Mouse (Mus musculus) heart, embryonic 12.5 days (tissue): Measurements from ENCODE around the gene Exo5. TPM values are rescaled to one million over a fixed set of nuclear protein-coding genes. Genes with fewer than 3 reads are reported as not detected.
A peak's percentile ranks its signal among the peaks of the same experiment; 100 is the strongest.

ENCODE experiments used
- ATAC-seq: fragments of 200-750 bp; cut with Nextera tagmentation; 2 replicates; pipeline ENCODE4 v1.8.0; 2017; ENCODE audit warnings: moderate TSS enrichment, moderate library complexity; ENCODE audit not compliant: insufficient number of reproducible peaks, low FRiP score
- H3K27ac ChIP-seq: fragments of 300-500 bp; sonication (generic); 2 replicates; pipeline ENCODE4 v1.5.1; 2016; ENCODE audit warnings: mild to moderate bottlenecking, moderate library complexity; ENCODE audit not compliant: poor library complexity, severe bottlenecking
- H3K27me3 ChIP-seq: fragments of 300-500 bp; sonication (generic); replicated peaks from 2 replicates; pipeline ENCODE4 v1.6.1; 2016; ENCODE audit warnings: mild to moderate bottlenecking, moderate library complexity
- H3K36me3 ChIP-seq: fragments of 300-500 bp; sonication (generic); 2 replicates; pipeline ENCODE4 v1.6.1; 2016; ENCODE audit warnings: mild to moderate bottlenecking, moderate library complexity
- H3K4me1 ChIP-seq: fragments of 300-500 bp; sonication (generic); replicated peaks from 2 replicates; pipeline ENCODE4 v1.6.1; 2016; ENCODE audit warnings: mild to moderate bottlenecking
- H3K4me2 ChIP-seq: fragments of 300-500 bp; sonication (generic); 2 replicates; pipeline ENCODE4 v1.6.1; 2016; ENCODE audit warnings: mild to moderate bottlenecking, moderate library complexity
- H3K4me3 ChIP-seq: fragments of 300-500 bp; sonication (generic); 2 replicates; pipeline ENCODE4 v1.5.1; 2016; ENCODE audit warnings: mild to moderate bottlenecking
- H3K9ac ChIP-seq: fragments of 300-500 bp; sonication (generic); 2 replicates; pipeline ENCODE4 v1.6.1; 2016; ENCODE audit warnings: mild to moderate bottlenecking, moderate library complexity
- H3K9me3 ChIP-seq: fragments of 300-500 bp; sonication (generic); replicated peaks from 2 replicates; pipeline ENCODE4 v1.6.1; 2016; ENCODE audit warnings: mild to moderate bottlenecking, moderate library complexity
- WGBS: fragments of 180-500 bp; shearing (Covaris S2); methylation state at CpG from one replicate; pipeline ENCODE4 v1.1.7; 2016; 5-methylcytosine and 5-hydroxymethylcytosine counted together
- polyA plus RNA-seq: library from polyadenylated mRNA; unstranded; fragments of >200 nt; fragmentation: Nextera tagmentation; extraction: Ambion mirVana; gene quantifications from 2 replicates; pipeline ENCODE4 v1.2.1, GENCODE M21; 2016

Exo5 gene
- polyA plus RNA-seq, 1 experiment from 2014 or later: 11.9 TPM

DNA sequence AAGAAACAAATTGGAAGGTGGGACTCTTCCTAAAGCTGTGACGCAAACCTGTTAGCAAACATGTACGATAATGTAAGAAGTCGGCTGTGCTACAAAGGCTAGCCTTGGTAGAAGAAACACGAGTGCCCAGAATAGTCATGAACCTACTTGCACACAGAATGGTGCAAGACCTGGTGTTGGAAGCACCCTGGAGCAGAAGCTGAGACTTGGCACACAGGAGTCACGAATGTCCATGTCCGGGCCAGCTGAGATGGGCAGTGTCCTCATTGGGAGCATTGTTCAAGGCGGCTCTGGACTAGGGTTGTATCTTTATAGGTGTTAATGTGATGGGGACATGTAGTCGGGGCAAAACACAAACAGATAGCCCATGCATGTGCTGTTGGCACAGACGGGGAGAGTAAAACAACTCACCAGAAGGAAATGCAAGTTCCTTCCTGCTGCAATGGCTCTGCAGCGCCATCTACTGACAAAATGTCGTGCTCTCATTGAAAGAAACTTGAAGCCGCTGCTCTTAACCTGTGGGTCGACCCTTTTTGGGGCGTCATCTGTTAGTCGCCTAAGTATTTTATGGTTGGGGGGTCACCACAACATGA, 15.2 kb downstream of the Exo5 start:
- no peak for ATAC-seq
- H3K4me1 ChIP-seq: no peaks in the 10 kb centered on the region
- H3K27me3 ChIP-seq: no peaks in the 10 kb centered on the region
- no peaks in the 10 kb centered on the region for H3K9me3 ChIP-seq
- no peak overlapping the region for H3K9ac ChIP-seq
- H3K4me2 ChIP-seq: 0 out of 2 replicates have a peak overlapping the region, but pooled peaks have one; percentile 16
- no peak overlapping the region for H3K4me3 ChIP-seq
- no peaks in the 10 kb centered on the region for H3K36me3 ChIP-seq
- no peak overlapping the region for H3K27ac ChIP-seq
- 31% methylated on average over 15 of the region's 15 CpGs for WGBS

DNA sequence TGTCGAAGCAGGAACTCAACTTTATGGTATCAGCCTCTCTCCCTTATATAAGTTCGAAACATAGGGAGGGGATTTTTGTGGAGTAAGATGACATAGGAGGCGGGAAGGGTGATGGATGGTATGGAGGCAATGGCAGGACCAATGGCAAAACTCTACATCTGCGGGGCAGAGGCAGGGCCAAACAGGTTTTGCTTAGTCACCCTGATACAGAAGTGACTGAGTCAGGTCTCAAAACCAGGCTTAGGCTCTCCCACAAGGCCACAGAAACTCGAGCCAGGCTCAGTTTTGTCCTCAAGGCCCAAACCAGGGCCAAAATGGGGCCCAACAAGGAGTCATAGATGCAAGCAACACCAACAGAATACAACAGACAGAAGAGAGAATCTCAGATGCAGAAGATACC, 19.2 kb downstream of the Exo5 start:
- Histone ChIP-seq H3K27ac (no peak overlapping the region), H3K9me3 (no peaks in the 10 kb centered on the region), H3K27me3 (no peaks in the 10 kb centered on the region), H3K4me2 (no peak overlapping the region), H3K4me1 (no peaks in the 10 kb centered on the region), H3K4me3 (no peak overlapping the region), H3K9ac (no peak overlapping the region), H3K36me3 (no peaks in the 10 kb centered on the region)
- ATAC-seq: no peak
- 77% methylated on average over 5 of the region's 5 CpGs for WGBS

DNA sequence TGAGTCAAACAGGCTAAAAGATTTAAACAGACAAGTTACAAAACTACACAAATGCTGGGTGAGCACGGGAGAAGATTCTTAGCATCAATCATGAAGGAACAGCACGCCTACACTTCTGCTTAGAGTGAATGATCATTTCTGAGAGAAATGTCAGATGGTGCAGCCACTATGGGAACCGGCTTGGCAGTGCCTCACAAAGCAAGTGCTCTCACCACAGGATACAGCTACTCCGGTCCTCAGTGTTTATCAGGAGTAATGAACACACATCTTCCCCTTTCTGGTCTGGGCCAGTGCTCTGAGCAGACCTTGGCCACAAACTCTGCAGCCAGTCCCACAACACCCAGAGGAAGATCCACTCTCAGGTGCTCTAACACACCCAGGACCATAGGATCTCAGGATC, 20.3 kb downstream of the Exo5 start:
- H3K36me3 ChIP-seq: no peaks in the 10 kb centered on the region
- H3K4me3 ChIP-seq: no peak overlapping the region
- no peak overlapping the region for H3K4me2 ChIP-seq
- H3K27ac ChIP-seq: no peak overlapping the region
- H3K27me3 ChIP-seq: no peaks in the 10 kb centered on the region
- H3K9me3 ChIP-seq: no peaks in the 10 kb centered on the region
- H3K4me1 ChIP-seq: no peaks in the 10 kb centered on the region
- no peak for ATAC-seq
- WGBS: 65% methylated on average over 4 of the region's 4 CpGs
- H3K9ac ChIP-seq: no peak overlapping the region

DNA sequence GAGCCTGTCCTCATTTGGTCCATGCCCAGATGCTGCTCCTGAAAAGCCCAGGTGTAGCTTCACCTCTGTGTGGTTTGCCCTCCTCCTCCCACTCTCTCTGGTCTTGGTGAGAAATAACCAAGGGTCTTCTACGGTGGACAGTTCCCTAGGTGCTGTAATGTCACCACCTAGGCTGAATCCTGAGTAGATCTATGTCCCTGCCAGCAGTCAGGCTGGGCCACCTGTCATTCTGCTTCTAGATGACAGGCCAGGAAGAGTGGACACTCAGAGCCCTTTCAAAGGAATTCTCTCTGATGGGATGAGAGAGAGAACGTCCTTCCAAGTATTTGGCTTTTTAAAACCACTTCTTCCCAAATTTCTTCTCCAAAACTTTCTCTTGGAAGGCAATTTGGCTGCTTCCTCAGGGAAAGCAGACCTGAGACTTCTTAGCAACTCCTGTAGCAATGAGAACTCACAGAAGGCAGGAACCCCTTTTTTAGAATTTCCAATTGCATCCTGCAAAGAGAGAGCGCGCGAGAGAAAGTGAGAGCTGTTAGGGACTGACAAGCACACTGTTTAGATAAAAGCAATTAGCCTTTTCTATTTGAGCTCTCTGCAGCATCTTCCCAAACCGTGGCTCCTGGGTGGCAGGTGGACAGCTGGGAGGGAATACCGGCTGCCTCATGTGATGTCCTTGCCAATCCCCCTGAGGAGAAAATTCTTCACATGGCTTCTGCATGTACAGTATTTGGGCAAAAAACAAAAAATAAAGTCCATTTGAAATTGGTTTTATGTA, 28.8 kb downstream of the Exo5 start:
- no peaks in the 10 kb centered on the region for H3K4me1 ChIP-seq
- H3K4me2 ChIP-seq: no peak overlapping the region
- 64% methylated on average over 7 of the region's 7 CpGs for WGBS
- H3K9me3 ChIP-seq: 0 out of 2 replicates have a peak, but pooled peaks cover 5% of the 10 kb centered on the region
- no peak overlapping the region for H3K27ac ChIP-seq
- H3K9ac ChIP-seq: no peak overlapping the region
- no peak for ATAC-seq
- peaks cover 29% of the 10 kb centered on the region for H3K27me3 ChIP-seq
- H3K4me3 ChIP-seq: no peak overlapping the region
- no peaks in the 10 kb centered on the region for H3K36me3 ChIP-seq

DNA sequence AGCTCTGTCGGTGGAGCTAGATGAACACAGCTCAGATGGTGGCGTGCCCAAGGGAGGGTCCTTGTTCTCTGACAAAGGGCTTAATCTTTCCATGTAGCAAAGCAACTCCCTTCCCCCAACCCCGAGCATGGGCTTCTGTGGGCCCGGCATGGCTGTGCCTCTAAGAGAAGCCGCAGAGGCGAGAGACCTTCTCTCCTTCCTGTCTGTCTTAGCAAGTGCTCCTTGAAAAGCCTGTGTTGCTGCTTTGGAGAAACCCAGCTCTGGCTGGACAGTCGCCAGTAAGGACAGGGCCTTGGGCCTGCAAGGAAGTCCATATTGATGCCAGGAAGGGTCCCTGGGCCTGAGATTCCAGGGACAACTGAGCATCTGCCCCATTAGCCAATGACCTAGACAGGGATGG, 29.6 kb downstream of the Exo5 start:
- Histone ChIP-seq H3K27ac (no peak overlapping the region), H3K9ac (no peak overlapping the region), H3K4me1 (no peaks in the 10 kb centered on the region), H3K9me3 (0 out of 2 replicates have a peak, but pooled peaks cover 5% of the 10 kb centered on the region), H3K36me3 (no peaks in the 10 kb centered on the region), H3K4me2 (no peak overlapping the region), H3K27me3 (peaks cover 29% of the 10 kb centered on the region), H3K4me3 (no peak overlapping the region)
- WGBS: 79% methylated on average over 7 of the region's 7 CpGs
- ATAC-seq: no peak

DNA sequence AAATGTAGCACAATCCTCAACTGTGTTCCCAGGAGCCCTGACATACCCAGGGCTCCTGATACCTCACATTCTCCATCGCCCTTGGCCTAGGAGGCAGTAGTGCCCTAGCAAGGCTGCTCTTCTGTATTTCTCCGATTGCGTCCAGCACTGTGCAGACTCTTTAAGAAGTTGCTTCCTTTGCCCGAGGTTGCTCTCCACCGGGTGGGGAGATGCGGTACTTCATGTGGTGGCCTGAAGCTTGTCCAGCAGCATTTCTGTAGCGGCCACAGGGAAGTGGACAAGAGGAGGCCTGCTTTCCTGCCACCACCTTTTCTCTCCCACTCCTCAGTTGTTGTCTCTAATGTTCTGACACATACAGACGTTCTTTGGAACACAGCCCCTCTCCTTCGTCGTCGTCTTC, 30.2 kb downstream of the Exo5 start:
- no peak overlapping the region for H3K4me3 ChIP-seq
- H3K9me3 ChIP-seq: 0 out of 2 replicates have a peak, but pooled peaks cover 5% of the 10 kb centered on the region
- peaks cover 29% of the 10 kb centered on the region for H3K27me3 ChIP-seq
- no peaks in the 10 kb centered on the region for H3K4me1 ChIP-seq
- ATAC-seq: no peak
- WGBS: 67% methylated on average over 11 of the region's 11 CpGs
- no peak overlapping the region for H3K27ac ChIP-seq
- no peaks in the 10 kb centered on the region for H3K36me3 ChIP-seq
- H3K9ac ChIP-seq: no peak overlapping the region
- H3K4me2 ChIP-seq: no peak overlapping the region

DNA sequence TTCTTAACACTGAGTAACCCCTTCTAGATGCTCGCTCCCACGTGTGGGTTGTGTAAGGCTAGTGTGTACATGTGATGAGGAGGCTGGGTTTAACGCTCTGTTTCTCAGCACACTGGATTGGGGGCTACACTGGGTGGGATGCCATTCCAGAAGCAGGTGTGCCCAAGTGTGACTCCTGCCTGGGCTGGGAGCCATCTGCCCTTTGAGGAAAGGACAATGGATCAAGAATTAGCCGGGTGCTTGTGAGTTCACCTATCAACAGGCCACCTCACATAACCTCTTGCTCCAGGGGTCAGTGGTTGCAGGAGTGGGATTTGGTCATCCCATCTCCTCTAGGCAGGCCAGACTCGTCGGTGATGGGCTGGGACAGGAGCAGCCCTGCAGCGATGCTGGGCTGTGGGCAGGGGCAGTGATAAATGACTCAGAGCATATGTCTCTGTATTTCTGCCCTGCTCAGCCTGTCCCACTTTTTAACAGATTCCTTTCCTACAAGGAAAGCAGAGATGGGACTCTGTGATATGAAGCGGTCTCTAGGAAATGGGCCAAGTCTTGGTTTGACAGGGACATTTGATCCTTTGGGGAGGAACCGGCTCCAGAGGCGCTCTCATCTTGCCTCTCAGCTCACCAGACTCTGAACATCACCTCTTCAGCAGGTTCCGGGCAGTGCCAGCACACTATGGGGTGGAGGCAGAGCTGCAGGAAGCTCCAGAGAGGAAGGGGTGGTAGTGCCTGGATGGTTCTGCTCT, 31.0 kb downstream of the Exo5 start:
- H3K27me3 ChIP-seq: peaks cover 29% of the 10 kb centered on the region
- 63% methylated on average over 11 of the region's 11 CpGs for WGBS
- no peak for ATAC-seq

DNA sequence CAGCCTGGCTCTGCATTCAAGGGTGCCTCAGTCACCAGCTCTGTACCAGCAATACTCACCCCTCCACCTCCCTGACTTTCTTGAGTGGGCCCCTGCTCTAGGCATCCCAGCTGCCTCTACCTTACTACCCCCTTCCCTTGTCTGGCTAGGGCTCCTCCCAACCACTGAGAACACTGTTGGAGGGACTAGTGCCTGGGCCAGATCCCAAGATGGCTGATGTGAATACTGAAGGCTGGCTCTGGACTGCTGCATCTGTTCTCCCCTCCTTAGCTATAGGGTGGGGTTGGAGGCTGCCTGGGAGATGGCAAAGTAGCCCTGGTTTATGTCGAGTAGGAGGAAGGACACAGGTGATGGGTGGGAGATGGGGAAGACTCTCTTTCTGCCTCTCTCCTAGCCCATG, 32.3 kb downstream of the Exo5 start:
- H3K4me2 ChIP-seq: no peak overlapping the region
- no peak overlapping the region for H3K27ac ChIP-seq
- WGBS: 43% methylated on average over 1 of the region's 1 CpGs
- no peak overlapping the region for H3K9ac ChIP-seq
- no peak overlapping the region for H3K4me3 ChIP-seq
- no peaks in the 10 kb centered on the region for H3K36me3 ChIP-seq
- H3K27me3 ChIP-seq: peaks cover 30% of the 10 kb centered on the region
- no peak for ATAC-seq
- H3K4me1 ChIP-seq: no peaks in the 10 kb centered on the region
- H3K9me3 ChIP-seq: 0 out of 2 replicates have a peak, but pooled peaks cover 4% of the 10 kb centered on the region

More for the DNA sequence above, 31.0 kb downstream of the Exo5 start:
- no peak overlapping the region for H3K4me2 ChIP-seq
- no peaks in the 10 kb centered on the region for H3K4me1 ChIP-seq
- no peak overlapping the region for H3K27ac ChIP-seq
- H3K9me3 ChIP-seq: 0 out of 2 replicates have a peak, but pooled peaks cover 5% of the 10 kb centered on the region
- H3K9ac ChIP-seq: no peak overlapping the region
- no peaks in the 10 kb centered on the region for H3K36me3 ChIP-seq
- H3K4me3 ChIP-seq: no peak overlapping the region

DNA sequence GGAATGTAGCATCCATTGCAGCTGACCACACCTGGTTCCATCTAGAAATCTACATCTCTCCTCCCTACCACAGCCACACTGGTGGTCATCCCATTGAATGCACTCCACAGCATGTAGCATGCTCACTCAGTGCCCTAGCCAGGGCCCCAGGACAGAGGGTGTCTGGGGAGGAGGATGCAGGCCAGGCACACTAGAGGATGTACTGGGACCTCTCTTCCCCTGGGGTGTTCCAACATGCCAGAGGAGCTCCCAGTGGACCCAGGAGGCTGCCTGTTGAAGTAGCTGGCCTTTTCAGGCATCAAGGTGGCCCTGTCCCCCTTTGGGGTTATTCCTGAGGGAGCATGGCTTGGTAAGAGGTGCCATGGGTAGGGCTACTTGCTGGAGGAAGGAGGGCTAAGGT, 32.9 kb downstream of the Exo5 start:
- ATAC-seq: no peak

DNA sequence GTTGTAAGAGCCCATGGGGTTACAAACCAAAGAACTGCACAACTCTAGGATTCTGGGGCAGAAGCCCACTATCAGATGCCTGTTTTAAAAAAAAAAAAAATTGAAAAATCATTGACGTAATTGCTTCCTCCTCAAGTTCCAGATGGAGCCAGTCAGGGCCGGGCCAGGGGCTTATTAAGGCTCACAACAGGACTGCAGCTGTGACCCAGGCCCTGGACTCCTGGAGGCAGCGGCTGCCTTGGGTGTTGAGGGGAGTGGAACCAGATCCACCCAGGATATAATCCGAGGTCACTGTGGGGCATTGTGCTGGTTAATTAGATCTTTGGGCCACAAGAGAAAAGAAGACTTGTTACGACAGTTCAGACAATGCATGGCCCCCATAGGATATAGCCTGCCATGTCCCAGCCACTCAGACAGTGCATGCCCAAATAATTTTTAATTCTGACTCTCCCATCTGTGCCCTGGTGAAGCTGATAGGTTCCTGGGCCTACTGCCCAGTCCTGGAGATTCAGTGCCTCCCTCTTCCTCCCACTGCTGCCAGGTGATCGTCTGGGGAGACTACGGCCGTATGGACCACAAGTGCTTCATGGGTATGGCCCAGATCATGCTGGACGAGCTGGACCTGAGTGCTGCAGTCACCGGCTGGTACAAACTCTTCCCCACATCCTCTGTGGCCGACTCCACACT, 33.9 kb downstream of the Exo5 start:
- peaks cover 38% of the 10 kb centered on the region for H3K27me3 ChIP-seq
- H3K4me3 ChIP-seq: no peak overlapping the region
- H3K9ac ChIP-seq: no peak overlapping the region
- H3K36me3 ChIP-seq: no peaks in the 10 kb centered on the region
- H3K4me2 ChIP-seq: no peak overlapping the region
- H3K4me1 ChIP-seq: peaks cover 4% of the 10 kb centered on the region
- H3K27ac ChIP-seq: no peak overlapping the region
- 72% methylated on average over 11 of the region's 11 CpGs for WGBS
- no peak for ATAC-seq
- H3K9me3 ChIP-seq: no peaks in the 10 kb centered on the region

More for the DNA sequence above, 32.9 kb downstream of the Exo5 start:
- H3K9ac ChIP-seq: no peak overlapping the region
- peaks cover 36% of the 10 kb centered on the region for H3K27me3 ChIP-seq
- H3K4me3 ChIP-seq: no peak overlapping the region
- no peaks in the 10 kb centered on the region for H3K36me3 ChIP-seq
- H3K4me1 ChIP-seq: no peaks in the 10 kb centered on the region
- H3K9me3 ChIP-seq: no peaks in the 10 kb centered on the region
- no peak overlapping the region for H3K4me2 ChIP-seq
- H3K27ac ChIP-seq: no peak overlapping the region

DNA sequence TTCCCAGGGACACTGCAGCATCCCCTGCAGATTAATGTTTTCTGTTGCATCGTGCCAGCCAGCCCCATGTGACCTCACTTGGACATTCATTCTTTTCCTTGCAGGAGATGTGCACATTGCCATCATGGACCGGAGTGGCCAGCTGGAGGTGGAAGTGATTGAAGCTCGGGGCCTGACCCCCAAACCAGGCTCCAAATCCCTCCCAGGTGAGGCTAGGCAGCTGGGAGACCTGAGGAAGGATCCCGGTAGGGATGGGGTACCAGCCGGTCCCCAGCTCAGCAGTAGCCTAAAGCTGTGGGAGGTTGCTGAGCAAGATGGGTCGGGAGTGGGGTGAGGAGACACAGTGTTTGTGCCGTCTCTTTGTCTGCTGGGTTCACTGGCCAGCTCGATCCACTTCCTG, 35.9 kb downstream of the Exo5 start:
- peaks cover 25% of the 10 kb centered on the region for H3K27me3 ChIP-seq
- 66% methylated on average over 8 of the region's 8 CpGs for WGBS
- no peak for ATAC-seq

More for the DNA sequence above, 35.9 kb downstream of the Exo5 start:
- Histone ChIP-seq H3K4me3 (no peak overlapping the region), H3K9me3 (no peaks in the 10 kb centered on the region), H3K4me1 (peaks cover 14% of the 10 kb centered on the region), H3K36me3 (no peaks in the 10 kb centered on the region), H3K4me2 (no peak overlapping the region), H3K9ac (no peak overlapping the region), H3K27ac (no peak overlapping the region)
